Mouse (Mus musculus) midbrain, embryonic 12.5 days (tissue): ENCODE measurements around the gene Ephb3. TPM values are rescaled to one million over a fixed set of nuclear protein-coding genes. Genes with fewer than 3 reads are reported as not detected.

Experiments used
- ATAC-seq: fragments of 200-750 bp; cut with Nextera tagmentation; 2 replicates; pipeline ENCODE4 v1.8.0; 2017; ENCODE audit warnings: low read depth, moderate TSS enrichment, moderate library complexity; ENCODE audit not compliant: low FRiP score
- H3K27ac ChIP-seq: fragments of 300-500 bp; sonication (generic); replicated peaks from 2 replicates; pipeline ENCODE4 v1.5.1; 2016; ENCODE audit warnings: mild to moderate bottlenecking
- H3K27me3 ChIP-seq: fragments of 300-500 bp; sonication (generic); 2 replicates; pipeline ENCODE4 v1.6.1; 2016; ENCODE audit warnings: mild to moderate bottlenecking
- H3K36me3 ChIP-seq: fragments of 300-500 bp; sonication (generic); 2 replicates; pipeline ENCODE4 v1.6.1; 2016
- H3K4me1 ChIP-seq: fragments of 300-500 bp; sonication (generic); 2 replicates; pipeline ENCODE4 v1.6.1; 2016
- H3K4me2 ChIP-seq: fragments of 300-500 bp; sonication (generic); replicated peaks from 2 replicates; pipeline ENCODE4 v1.6.1; 2016; ENCODE audit warnings: mild to moderate bottlenecking, moderate library complexity
- H3K4me3 ChIP-seq: fragments of 300-500 bp; sonication (generic); 2 replicates; pipeline ENCODE4 v1.5.1; 2016; ENCODE audit warnings: mild to moderate bottlenecking
- H3K9ac ChIP-seq: fragments of 300-500 bp; sonication (generic); replicated peaks from 2 replicates; pipeline ENCODE4 v1.6.1; 2016; ENCODE audit warnings: mild to moderate bottlenecking, moderate library complexity
- H3K9me3 ChIP-seq: fragments of 300-500 bp; sonication (generic); 2 replicates; pipeline ENCODE4 v1.6.1; 2016; ENCODE audit warnings: mild to moderate bottlenecking
- whole genome bisulfite sequencing: fragments of 180-500 bp; shearing (Covaris S2); methylation state at CpG from one replicate; pipeline ENCODE4 v1.1.7; 2016; 5-methylcytosine and 5-hydroxymethylcytosine counted together
- polyA plus RNA-seq: library from polyadenylated mRNA; unstranded; fragments of >200 nt; fragmentation: Nextera tagmentation; extraction: Ambion mirVana; gene quantifications from 2 replicates; pipeline ENCODE4 v1.2.1, GENCODE M21; 2016

Gene Ephb3
- polyA plus RNA-seq, 1 experiment from 2014 or later = 23.6 TPM

- 81% methylated on average over 6 of the region's 6 CpGs for WGBS
- peaks cover 5% of the 10 kb centered on the region; the same call in 1 of the 2 replicates for H3K27me3 ChIP-seq
- no peak overlapping the region for H3K4me2 ChIP-seq
- H3K9me3 ChIP-seq = no peaks in the 10 kb centered on the region
- H3K4me1 ChIP-seq = peaks cover 11% of the 10 kb centered on the region
- no peak overlapping the region for H3K4me3 ChIP-seq
- no peak overlapping the region for H3K9ac ChIP-seq
- no peak overlapping the region for H3K27ac ChIP-seq
- H3K36me3 ChIP-seq = peaks cover 24% of the 10 kb centered on the region
- ATAC-seq = no peak
These were observed 22.1 kb downstream of the Ephb3 start for GRCm38 (mm10) chr16:21226629-21227028.

GRCm38 (mm10) chr16:21235135-21235534, 30.6 kb downstream of the Ephb3 start:
- Histone ChIP-seq H3K27ac (no peak overlapping the region), H3K36me3 (no peaks in the 10 kb centered on the region), H3K27me3 (peaks cover 12% of the 10 kb centered on the region; the same call in 1 of the 2 replicates), H3K4me1 (peaks cover 12% of the 10 kb centered on the region), H3K4me2 (no peak overlapping the region), H3K4me3 (no peak overlapping the region), H3K9ac (no peak overlapping the region), H3K9me3 (no peaks in the 10 kb centered on the region)
- WGBS = 69% methylated on average over 8 of the region's 8 CpGs
- ATAC-seq = no peak

- no peaks in the 10 kb centered on the region for H3K9me3 ChIP-seq
- no peak for ATAC-seq
- no peak overlapping the region for H3K27ac ChIP-seq
- H3K4me3 ChIP-seq = no peak overlapping the region
- H3K4me1 ChIP-seq = peaks cover 17% of the 10 kb centered on the region
- WGBS = 14% methylated on average over 5 of the region's 5 CpGs
- H3K36me3 ChIP-seq = no peaks in the 10 kb centered on the region
- peaks cover 32% of the 10 kb centered on the region for H3K27me3 ChIP-seq
- no peak overlapping the region for H3K9ac ChIP-seq
- H3K4me2 ChIP-seq = no peak overlapping the region
These were observed 34.2 kb downstream of the Ephb3 start for GRCm38 (mm10) chr16:21238722-21239121.

GRCm38 (mm10) chr16:21240547-21240946, 36.0 kb downstream of the Ephb3 start:
- Histone ChIP-seq H3K36me3 (no peaks in the 10 kb centered on the region), H3K4me3 (no peak overlapping the region), H3K27ac (no peak overlapping the region), H3K27me3 (peaks cover 48% of the 10 kb centered on the region), H3K9me3 (no peaks in the 10 kb centered on the region), H3K4me1 (peaks cover 21% of the 10 kb centered on the region), H3K9ac (no peak overlapping the region), H3K4me2 (no peak overlapping the region)
- WGBS = 83% methylated on average over 3 of the region's 3 CpGs
- ATAC-seq = no peak

GRCm38 (mm10) chr16:21241030-21241429, 36.5 kb downstream of the Ephb3 start:
- Histone ChIP-seq H3K27ac (no peak overlapping the region), H3K4me1 (peaks cover 24% of the 10 kb centered on the region)

GRCm38 (mm10) chr16:21242946-21243345, 38.4 kb downstream of the Ephb3 start:
- H3K27ac ChIP-seq = no peak overlapping the region
- H3K9me3 ChIP-seq = no peaks in the 10 kb centered on the region
- peaks cover 42% of the 10 kb centered on the region for H3K4me1 ChIP-seq
- H3K4me3 ChIP-seq = no peak overlapping the region
- ATAC-seq = no peak
- H3K4me2 ChIP-seq = no peak overlapping the region
- 33% methylated on average over 8 of the region's 8 CpGs for WGBS
- H3K9ac ChIP-seq = 0 out of 2 replicates have a peak overlapping the region, but pooled peaks have one; percentile 1
- peaks cover 66% of the 10 kb centered on the region for H3K27me3 ChIP-seq
- no peaks in the 10 kb centered on the region for H3K36me3 ChIP-seq

More at GRCm38 (mm10) chr16:21241030-21241429, 36.5 kb downstream of the Ephb3 start:
- Histone ChIP-seq H3K27me3 (peaks cover 49% of the 10 kb centered on the region), H3K9me3 (no peaks in the 10 kb centered on the region), H3K4me3 (no peak overlapping the region), H3K9ac (no peak overlapping the region), H3K36me3 (no peaks in the 10 kb centered on the region), H3K4me2 (no peak overlapping the region)
- ATAC-seq = no peak

GRCm38 (mm10) chr16:21244803-21245202, 40.2 kb downstream of the Ephb3 start:
- 45% methylated on average over 3 of the region's 3 CpGs for WGBS
- no peak for ATAC-seq
- Histone ChIP-seq H3K27me3 (peaks cover 79% of the 10 kb centered on the region), H3K9me3 (no peaks in the 10 kb centered on the region), H3K4me2 (no peak overlapping the region), H3K9ac (no peak overlapping the region), H3K27ac (no peak overlapping the region), H3K4me3 (no peak overlapping the region), H3K36me3 (no peaks in the 10 kb centered on the region), H3K4me1 (peaks cover 43% of the 10 kb centered on the region)

- H3K4me3 ChIP-seq = no peak overlapping the region
- 11% methylated on average over 7 of the region's 7 CpGs for WGBS
- H3K4me2 ChIP-seq = peak overlapping the region; percentile 72; the same call in 1 of the 2 replicates
- 0 out of 2 replicates have a peak, but pooled peaks have one; percentile 13 for ATAC-seq
- H3K27ac ChIP-seq = no peak overlapping the region
- H3K4me1 ChIP-seq = peaks cover 43% of the 10 kb centered on the region
- no peaks in the 10 kb centered on the region for H3K9me3 ChIP-seq
- no peak overlapping the region for H3K9ac ChIP-seq
- peaks cover 83% of the 10 kb centered on the region for H3K27me3 ChIP-seq
- no peaks in the 10 kb centered on the region for H3K36me3 ChIP-seq
These were observed 40.8 kb downstream of the Ephb3 start for GRCm38 (mm10) chr16:21245387-21245786.

- peak; percentile 86 for ATAC-seq
- peaks cover 43% of the 10 kb centered on the region for H3K4me1 ChIP-seq
These were observed 41.4 kb downstream of the Ephb3 start for GRCm38 (mm10) chr16:21245931-21246390.

GRCm38 (mm10) chr16:21246391-21247036, 42.0 kb downstream of the Ephb3 start:
- Histone ChIP-seq H3K27me3 (peaks cover 88% of the 10 kb centered on the region), H3K4me3 (peak overlapping the region; percentile 40)

More at GRCm38 (mm10) chr16:21245931-21246390, 41.4 kb downstream of the Ephb3 start:
- peak overlapping the region; percentile 40 for H3K4me3 ChIP-seq
- WGBS = 0% methylated on average over 28 of the region's 29 CpGs
- H3K9ac ChIP-seq = peak overlapping the region; percentile 42
- H3K27me3 ChIP-seq = peaks cover 84% of the 10 kb centered on the region
- H3K36me3 ChIP-seq = no peaks in the 10 kb centered on the region
- peak overlapping the region; percentile 16 for H3K27ac ChIP-seq
- peak overlapping the region; percentile 72 for H3K4me2 ChIP-seq
- no peaks in the 10 kb centered on the region for H3K9me3 ChIP-seq

GRCm38 (mm10) chr16:21247037-21247432, 42.5 kb downstream of the Ephb3 start:
- peaks cover 88% of the 10 kb centered on the region for H3K27me3 ChIP-seq

More at GRCm38 (mm10) chr16:21246391-21247036, 42.0 kb downstream of the Ephb3 start:
- H3K9ac ChIP-seq = peak overlapping the region; percentile 42
- peaks cover 43% of the 10 kb centered on the region for H3K4me1 ChIP-seq
- no peaks in the 10 kb centered on the region for H3K9me3 ChIP-seq
- H3K36me3 ChIP-seq = no peaks in the 10 kb centered on the region
- under 1% methylated on average over 32 of the region's 33 CpGs for WGBS
- H3K4me2 ChIP-seq = peak overlapping the region; percentile 72
- peak; percentile 24 for ATAC-seq
- H3K27ac ChIP-seq = peak overlapping the region; percentile 16

GRCm38 (mm10) chr16:21247871-21248712, 43.5 kb downstream of the Ephb3 start:
- Histone ChIP-seq H3K27ac (no peak overlapping the region), H3K4me1 (peaks cover 43% of the 10 kb centered on the region), H3K4me3 (peak overlapping the region; percentile 40), H3K9me3 (no peaks in the 10 kb centered on the region), H3K9ac (peak overlapping the region; percentile 53), H3K27me3 (peaks cover 80% of the 10 kb centered on the region), H3K36me3 (no peaks in the 10 kb centered on the region), H3K4me2 (peak overlapping the region; percentile 67)
- WGBS = 3% methylated on average over 38 of the region's 38 CpGs
- no peak for ATAC-seq

More at GRCm38 (mm10) chr16:21247037-21247432, 42.5 kb downstream of the Ephb3 start:
- no peak for ATAC-seq
- Histone ChIP-seq H3K9me3 (no peaks in the 10 kb centered on the region), H3K27ac (peak overlapping the region; percentile 16), H3K9ac (peak overlapping the region; percentile 42; the same call in 1 of the 2 replicates), H3K36me3 (no peaks in the 10 kb centered on the region), H3K4me2 (peak overlapping the region; percentile 72), H3K4me1 (peaks cover 43% of the 10 kb centered on the region), H3K4me3 (peak overlapping the region; percentile 40)
- 1% methylated on average over 4 of the region's 4 CpGs for WGBS
